Mouse (Mus musculus) central nervous system, embryonic 18 days (tissue): ENCODE data around the gene Cpa1. TPM values are rescaled to one million over a fixed set of nuclear protein-coding genes. Genes with fewer than 3 reads are reported as not detected.

Experiments
- polyA plus RNA-seq: library from polyadenylated mRNA; depleted of rRNA; stranded (reverse); fragments of >200 nt; gene quantifications from 2 replicates; pipeline ENCODE4 v1.2.3, GENCODE M21; 2012; rRNA removed

Cpa1 gene
- polyA plus RNA-seq: 0.83 and 1.1 TPM in 2 replicates

GRCm38 (mm10) chr6:30638674-30639268 lies at the start of gene Cpa1:
Gene Cpa1, plus strand, starts transcription at chr6:30639218.

GRCm38 (mm10) chr6:30610710-30611109 lies 28.3 kb upstream of the Cpa1 start, which contains the start of gene Cpa5:
Gene Cpa5, plus strand, starts transcription at chr6:30611010.

GRCm38 (mm10) chr6:30693350-30693991 lies 54.5 kb downstream of the Cpa1 start, which contains the start of gene Cep41:
Gene Cep41, minus strand, starts transcription at chr6:30693749.

Other genes with a start within 250 kb of the Cpa1 start
- gene Zc3hc1, start 248.2 kb upstream of the Cpa1 start, polyA plus RNA-seq: 44.8 and 45.1 TPM in 2 replicates
- gene Klhdc10, start 237.3 kb upstream of the Cpa1 start, polyA plus RNA-seq: 113 and 118 TPM in 2 replicates
- gene Tmem209, start 129.4 kb upstream of the Cpa1 start, polyA plus RNA-seq: 31.4 and 35.0 TPM in 2 replicates
- 0.09 and 0.11 TPM in 2 replicates for gene Ssmem1, start 129.4 kb upstream of the Cpa1 start, polyA plus RNA-seq
- 5.3 and 5.7 TPM in 2 replicates for gene Cpa2, start 97.6 kb upstream of the Cpa1 start, polyA plus RNA-seq
- gene Cpa4, start 70.8 kb upstream of the Cpa1 start, polyA plus RNA-seq: 0.79 and 1.00 TPM in 2 replicates
- gene Cpa5, start 28.2 kb upstream of the Cpa1 start, polyA plus RNA-seq: 0.04 and 0.12 TPM in 2 replicates
- gene Cep41, start 54.5 kb downstream of the Cpa1 start, polyA plus RNA-seq: 14.5 and 14.6 TPM in 2 replicates
- gene Mest, start 84.3 kb downstream of the Cpa1 start, polyA plus RNA-seq: 191 and 227 TPM in 2 replicates